Mouse (Mus musculus) CD4-positive, CD25-positive, alpha-beta regulatory T cell, adult 2 months (primary cell): Measurements from ENCODE around the gene Maats1.

ENCODE experiments used
- DNase-seq: peaks from one replicate; pipeline ENCODE4 v3.0.0-alpha.2; 2012; ENCODE audit warnings: low read depth, low spot score

Maats1 gene

DNA sequence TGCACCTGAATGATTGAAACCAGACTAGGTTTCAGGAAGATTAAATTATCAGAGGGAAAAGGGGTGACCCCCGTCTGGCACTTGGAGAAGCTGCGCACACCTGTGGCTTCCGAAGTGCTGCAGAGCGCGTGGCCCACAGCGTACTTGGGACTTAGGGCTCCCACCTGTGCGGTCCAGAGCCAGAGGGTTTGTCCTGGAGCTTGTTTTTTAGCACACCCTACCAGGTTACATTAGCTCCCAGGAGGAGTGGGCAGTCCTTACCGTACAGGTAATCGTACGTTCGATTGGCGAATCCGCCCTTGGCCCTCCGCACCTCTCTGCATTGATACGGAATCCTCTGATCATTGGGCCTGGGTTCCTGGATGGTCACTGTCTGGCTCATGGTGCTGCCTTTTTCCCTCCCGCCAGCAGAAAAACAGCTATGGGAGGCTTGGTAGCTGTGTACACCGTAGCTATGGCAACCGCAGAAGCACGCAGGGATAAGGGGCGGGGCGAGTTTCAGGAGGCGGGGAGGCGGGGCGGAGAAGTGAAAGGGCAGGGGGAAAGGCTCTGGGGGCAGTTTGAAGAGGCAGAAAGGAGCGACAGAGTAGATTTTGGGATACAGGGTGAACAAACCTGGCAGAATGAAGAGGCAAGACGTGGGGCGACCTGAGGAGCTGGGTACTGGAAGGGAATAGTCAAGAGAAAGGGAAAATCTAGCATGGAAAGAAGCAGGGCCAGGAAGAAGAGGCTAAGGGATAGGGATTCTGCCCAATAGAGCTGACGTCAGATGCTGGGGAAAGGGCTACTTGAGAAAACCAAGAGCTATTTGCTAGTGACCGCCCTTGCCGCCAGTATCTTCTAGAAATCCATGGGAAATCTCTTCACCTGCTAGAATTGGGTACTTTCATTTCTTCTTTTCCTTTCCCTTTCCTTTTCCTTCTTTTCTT is at the start of gene Maats1:
Gene Maats1 (minus strand): TSS at position 748 of the 929 bp plus-strand sequence.
- peak; percentile 73 for DNase-seq

DNA sequence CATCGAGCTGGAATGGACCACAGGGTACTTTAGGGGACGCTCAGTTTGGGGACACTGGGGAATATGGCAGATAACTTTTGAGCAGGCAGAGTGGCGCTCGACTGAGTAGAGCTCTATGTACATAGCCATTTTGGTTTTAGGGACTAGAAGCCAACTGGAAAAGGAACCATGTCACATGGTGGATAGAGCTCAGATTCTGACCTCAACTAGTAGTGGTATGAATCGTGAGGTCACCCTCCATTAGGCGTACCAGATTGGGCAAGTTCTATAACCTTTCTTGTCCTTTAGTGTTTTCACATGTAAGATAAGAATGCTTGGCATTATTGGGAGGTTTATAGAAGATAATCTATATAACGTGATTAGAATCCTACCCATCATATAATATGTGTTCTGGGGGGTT is 48.4 kb upstream of the Maats1 start:
- no peak for DNase-seq

DNA sequence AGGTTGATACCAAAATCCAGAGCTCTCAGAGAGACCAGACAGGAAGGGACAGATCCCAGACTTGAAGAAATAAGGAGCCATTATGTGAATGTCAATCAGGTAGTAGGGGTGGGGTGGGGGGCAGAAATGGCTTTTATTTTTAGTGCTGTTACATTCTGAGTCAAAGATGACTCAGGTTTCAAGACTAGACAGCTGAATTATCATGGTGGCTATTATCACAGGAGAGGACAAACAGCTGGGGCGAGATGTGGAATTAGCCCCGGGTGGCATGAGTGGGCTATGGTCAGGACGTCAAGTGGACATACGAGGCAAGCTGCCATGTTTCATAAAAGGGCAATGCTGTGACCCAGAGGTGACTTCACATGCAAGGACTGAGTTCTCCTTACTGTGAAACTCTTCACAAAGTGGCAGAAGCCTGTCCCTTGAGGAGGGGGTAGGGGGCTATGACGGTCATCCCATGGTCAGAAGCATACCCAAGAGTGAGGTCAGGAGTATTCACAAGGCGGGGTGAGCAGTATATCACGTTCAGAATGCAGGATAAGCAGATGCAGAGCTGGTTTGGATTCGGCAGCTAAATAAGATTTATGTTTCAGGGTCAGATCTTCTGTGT is 47.4 kb upstream of the Maats1 start:
- no peak for DNase-seq

DNA sequence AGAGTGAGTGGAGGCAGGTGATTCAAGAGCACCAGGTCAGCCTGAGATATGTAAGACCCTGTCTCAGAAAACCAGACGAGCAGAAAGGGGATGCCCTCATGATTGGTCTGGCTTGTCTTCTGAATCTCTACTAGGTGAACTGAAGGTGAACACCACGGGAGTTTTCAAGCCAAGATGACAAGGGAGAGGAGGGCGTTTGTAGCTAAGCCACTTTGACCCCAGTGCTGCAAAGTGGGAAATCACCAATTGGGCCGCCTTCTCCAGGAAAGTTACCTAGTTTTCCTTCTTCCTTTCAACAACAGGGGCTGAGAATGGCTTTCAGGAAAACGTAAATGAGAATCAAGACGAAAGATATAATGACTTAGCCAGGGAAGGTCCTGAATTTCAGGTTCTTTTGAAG is 46.8 kb upstream of the Maats1 start:
- DNase-seq = no peak

DNA sequence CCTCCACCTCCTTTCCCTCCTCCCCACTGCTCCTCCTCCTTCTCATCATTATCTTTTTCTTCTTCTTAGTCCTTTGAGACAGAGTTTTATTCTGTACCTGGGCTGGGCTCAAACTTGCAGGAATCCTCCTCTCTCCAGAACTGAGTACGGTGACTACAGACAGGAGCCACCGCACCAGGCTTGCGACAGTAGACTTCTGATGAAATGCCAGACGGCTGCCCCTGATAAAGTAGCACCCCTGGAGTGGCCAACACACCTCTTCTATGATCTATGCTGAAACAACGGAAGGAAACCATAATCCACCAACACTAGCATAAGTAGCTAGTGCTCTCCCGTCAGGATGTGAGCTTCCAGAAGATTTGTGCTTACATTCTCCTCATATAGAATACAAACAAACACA is 45.4 kb upstream of the Maats1 start:
- no peak for DNase-seq

DNA sequence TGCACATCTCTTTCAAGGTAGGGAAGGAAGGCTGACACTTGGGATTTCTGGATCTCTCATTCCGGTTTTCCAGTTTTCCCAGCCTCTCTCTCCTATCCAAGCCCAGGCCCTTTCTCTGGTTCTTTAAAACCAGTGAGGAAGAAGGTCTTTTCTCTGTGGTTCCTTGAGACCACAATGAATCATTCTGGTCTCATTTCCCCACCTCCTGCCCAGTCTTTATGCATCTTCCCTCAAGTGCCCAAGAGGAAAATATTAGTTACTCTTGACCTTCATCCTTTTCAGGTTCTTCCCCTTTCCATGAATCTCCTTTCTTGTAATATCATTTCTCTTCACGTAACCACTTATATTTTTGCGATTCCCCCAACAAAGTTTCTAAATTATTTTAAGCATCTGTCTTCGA is 43.8 kb upstream of the Maats1 start:
- no peak for DNase-seq

DNA sequence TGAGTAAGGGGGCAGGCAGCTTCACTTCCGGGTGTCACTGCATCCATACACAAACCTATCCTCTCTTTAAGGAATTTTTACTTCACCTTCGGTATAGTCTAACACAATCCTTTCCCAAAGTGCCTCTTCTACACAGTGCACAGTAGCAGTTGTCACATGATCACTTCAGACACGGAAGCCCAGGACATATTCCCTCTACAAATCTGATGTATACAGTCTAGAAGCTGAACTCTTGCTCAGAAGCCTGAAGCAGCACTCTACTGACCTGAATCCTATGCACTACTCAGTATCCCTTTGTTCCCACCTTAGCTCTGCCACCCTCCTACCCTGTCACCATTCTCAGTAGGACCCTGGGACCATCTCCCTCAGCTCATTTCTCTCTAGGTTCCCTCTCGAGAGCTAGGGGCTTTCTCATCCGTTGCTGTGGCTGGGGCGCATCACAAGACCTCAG is 43.3 kb upstream of the Maats1 start:
- DNase-seq = no peak

DNA sequence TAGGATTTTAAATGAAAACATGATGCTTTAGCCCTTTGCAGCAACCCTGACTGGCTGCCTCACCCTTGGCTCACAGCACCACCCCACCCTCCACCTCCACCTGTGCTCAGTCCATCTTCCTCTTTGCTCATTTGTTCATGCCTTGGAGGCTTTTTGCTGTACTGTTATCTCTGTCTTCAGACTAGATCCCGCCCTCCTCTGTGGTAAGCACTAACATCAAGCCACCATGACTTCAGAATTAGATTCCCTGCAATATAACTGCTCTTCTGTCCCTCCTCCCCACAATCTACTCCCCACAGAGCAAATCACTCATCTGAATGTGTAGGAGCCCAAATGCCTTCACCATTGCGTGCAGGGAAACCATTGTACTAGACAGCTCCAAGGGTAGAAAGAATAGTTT is 41.7 kb upstream of the Maats1 start:
- DNase-seq = no peak

DNA sequence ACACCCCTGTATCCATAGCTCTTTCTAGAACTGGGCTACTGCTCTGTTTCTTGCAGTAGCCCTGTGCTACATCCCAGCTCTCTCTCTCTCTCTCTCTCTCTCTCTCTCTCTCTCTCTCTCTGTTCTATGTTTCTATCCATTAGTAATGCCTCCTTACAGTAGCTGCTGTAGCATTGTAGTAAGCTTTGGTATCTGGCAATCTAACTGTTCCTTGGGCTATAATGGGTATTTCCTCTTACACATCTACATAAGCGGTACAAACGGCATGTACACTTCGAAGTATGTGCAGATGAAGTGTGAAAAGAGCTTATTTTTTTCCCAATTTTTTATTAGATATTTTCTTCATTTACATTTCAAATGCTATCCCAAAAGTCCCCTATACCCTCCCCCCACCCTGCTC is 38.0 kb upstream of the Maats1 start:
- no peak for DNase-seq

DNA sequence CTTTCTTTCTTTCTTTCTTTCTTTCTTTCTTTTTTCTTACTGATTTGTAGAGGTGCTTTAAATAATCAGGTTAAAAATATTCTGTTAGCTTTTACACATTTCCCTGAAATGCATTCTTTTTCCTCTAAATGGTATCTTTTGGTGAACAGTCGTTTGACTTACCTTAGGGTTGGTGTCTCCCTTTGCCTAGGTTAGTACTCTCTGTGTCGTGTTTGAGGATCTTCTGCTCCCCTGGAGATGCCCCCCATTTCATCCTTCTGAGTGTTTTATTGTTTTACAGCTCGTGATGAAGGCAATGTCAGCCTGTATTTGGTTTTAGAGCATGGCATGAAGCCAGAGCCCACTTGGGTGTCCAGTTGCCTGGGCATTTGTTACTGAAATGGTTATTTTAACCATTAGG is 37.5 kb upstream of the Maats1 start:
- no peak for DNase-seq

DNA sequence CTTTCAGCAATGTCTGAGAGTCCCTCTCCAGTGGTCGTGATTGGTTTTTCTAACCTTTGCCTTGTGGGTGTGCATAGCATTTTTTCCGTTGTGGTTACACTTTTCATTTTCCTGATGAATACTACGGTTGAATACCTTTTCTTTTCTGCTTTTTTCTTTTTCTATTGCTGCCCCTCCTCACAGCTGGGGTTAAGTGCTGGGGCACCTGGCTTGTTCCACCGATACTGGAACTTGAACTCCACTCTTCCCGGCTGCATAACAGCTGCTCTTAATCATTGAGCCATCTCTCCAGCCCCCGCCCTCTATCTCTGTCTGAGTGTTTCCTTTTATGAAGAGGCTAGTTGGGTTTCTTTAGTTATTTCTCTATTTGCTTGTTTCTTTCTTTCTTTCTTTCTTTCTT is 37.1 kb upstream of the Maats1 start:
- no peak for DNase-seq

DNA sequence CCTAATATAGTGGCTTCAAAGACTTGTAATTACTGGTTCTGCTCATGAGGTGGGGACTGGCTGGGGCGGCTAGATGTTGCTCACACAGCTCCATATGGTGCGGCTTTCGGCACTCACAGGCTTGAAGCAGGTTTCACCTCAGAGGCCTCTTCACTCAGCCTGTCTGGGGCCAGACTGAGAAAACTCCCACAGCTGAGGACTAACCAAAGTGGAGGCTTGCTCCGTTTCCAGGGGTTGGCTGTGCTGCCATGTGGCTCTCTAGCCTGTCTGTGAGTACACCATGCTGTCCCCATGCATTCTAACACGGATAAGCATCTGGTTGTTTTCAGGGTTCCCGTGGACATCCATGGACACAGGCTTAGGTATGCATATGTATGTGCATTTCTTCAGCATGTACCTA is 36.6 kb upstream of the Maats1 start:
- no peak for DNase-seq

DNA sequence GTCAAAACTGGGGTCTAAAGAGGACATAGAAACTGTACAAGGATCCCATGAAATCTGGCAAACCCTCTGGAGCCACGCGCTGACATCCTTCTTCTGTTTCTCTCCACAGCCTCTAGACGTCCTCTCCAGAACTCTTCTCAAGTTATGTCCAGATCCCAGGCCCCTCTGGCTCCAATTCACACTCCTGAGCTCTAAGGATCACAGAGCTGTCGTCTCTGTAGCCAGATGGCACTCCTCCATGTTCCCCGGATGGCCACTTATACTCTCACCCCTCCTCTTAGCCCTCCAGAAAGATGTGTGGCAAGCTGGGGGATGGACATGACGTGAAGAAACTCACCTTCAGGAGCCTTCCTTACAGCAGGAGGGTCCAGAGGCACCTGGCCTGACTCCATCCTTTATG is 35.6 kb upstream of the Maats1 start:
- DNase-seq = no peak

DNA sequence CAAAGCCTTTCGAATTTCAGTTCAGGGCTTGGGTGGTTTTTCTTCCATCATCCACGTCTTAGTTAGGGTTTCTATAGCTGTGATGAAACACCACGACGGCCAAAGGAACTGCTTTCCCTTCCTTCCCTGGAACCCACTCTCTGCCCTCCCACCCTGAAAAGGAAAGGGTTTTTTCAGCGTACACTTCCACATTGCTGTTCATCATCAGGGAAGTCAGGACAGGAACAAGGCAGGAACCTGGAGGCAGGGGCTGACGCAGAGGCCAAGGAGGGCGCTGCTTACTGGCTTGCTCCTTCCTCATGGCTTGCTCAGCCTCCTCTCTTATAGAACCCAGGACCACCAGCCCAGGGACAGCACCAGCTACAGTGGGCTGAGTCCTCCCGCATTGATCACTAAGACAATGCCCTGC is 34.9 kb upstream of the Maats1 start:
- DNase-seq = no peak

DNA sequence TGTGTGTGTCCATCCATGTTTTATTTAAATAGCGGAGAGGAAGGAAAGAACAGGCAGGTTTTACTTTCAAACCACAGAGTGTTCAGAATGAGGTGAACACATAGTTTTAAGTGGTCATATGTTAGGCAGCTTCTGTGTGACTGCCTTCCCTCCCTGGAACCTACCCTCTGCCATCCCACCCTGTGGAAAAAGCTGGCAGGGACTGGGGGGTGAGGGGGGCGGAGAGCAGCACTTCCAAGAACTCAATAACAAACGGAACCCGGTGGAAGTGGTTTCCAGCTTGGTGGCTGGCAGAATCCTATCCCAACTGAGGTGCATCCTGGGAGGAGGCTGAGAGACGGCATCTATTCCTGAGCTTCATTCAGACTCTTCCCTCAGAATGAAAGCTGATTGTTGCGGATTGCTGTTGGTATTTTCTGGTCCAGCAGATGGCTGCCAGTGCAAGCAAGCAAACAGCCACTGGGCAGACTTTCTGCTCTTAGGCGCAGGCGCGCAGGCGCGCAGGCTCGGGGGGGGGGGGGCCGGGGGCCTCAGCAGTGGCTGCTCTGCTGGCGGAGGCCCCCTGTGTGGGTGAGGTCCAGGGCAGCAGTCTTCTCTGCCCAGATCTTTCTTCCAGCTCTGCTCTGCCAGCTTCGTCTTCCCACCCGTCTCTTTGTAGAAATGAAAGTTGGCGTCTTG is 34.4 kb upstream of the Maats1 start:
- peak; percentile 74 for DNase-seq

DNA sequence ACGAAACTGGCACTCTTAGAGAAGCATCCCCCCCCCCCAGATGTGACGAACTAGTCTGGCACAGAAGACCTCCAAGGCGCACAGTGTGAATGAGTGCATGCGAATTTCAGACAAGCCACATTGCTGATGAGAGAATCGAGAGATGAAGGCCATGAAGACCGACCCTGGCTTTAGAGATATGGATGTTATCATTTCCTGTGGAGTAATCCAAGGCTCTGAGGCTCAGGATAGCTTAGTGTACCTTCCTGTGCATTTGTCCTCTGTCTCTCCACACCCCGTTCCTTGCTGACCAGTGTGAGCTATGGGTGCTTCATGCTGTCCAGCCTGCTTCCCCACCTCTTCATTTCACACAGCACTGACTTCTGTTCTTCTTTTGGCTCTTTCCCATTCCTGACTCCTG is 33.2 kb upstream of the Maats1 start:
- DNase-seq = no peak

DNA sequence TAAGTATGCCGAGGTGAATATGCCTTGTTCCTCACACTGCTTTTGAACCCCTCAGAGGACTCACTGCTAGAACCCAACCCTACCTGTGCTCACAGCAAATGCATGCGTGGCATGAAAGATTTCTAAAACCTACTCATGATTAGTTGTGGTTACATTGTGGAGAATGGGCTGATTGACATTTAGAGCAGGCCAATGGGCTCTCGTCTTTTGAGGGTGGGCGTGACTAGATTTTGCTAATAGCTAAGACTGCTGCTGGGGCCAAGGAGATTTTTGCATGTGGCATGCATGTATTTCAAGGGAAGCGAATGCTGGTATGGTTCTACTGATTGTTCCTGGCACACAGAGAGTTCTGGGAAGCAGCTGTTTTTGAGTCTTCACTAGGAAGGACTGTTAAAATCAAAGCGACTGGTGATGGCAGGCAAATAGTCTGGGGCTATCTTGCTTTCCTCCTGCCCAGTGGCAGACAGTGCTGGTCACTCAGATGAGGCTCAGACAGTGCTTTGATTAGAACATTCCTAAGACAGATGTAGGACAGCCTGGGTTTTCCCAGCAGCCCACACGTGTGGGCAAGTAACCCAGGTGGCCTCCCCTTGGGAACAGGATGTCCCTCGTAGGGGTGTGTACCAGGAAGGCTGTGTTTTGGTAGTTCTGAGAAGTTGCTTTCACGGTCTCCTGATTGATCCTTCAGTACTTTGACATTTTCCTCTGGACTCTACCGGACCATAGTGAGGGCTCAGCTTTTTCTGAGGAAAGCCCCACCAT is 32.6 kb upstream of the Maats1 start:
- DNase-seq = peak; percentile 62

DNA sequence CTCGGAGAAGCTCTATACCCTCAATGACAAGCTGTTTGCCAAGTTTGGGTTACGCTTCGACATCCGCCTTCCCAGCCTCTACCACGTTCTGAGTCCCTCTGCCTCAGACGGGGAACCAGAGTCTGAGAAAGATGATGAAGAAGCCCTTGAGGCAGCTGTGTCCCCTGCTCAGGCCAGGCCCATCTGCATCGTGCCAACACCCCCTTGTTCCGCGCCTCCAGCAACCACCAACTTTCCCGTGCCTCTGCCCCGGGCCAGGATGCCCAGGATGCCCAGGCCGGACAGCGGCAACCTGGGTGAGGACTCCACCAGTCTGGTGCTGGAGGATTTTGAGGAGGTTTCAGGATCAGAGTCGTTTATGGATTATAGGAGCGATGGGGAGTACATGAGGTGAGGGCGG is 32.0 kb upstream of the Maats1 start:
- DNase-seq = no peak

DNA sequence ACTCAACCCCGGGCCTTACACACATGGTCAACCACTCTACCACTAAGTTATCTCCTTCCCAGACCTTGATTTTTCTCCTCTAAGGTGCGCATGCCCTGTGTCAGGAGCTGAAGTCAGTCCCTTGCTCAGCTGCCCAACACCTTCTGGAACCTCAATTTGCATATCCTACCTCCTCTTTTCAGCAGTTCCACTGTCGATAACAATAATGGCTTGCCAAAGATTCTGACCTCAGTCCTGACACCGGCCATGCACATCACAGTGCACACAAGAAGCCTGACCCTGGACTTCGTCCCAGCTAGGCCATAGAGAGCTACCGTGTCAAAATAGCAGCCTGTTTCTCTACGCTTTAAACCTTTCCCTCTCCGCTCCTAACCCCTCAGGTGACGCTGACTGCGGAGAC is 31.5 kb upstream of the Maats1 start:
- no peak for DNase-seq

DNA sequence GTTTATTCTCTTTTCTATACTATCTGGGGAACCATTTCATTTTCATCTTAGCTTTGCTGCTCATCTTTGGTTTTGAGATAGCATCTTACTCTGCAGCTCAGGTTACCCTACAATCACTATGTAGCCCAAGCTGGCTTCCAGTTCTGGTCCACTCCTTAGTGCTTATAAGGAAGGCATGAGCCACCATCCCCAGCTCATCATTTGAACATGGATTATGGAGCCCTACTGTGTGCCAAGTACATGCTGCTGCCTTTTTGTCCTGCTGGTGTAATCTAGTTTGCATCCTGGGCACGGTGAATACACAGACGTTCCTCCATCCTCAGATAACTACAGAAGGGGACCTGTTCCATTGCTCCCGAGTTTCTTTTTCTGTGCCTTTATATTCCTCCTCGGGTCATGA is 30.9 kb upstream of the Maats1 start:
- DNase-seq = no peak

DNA sequence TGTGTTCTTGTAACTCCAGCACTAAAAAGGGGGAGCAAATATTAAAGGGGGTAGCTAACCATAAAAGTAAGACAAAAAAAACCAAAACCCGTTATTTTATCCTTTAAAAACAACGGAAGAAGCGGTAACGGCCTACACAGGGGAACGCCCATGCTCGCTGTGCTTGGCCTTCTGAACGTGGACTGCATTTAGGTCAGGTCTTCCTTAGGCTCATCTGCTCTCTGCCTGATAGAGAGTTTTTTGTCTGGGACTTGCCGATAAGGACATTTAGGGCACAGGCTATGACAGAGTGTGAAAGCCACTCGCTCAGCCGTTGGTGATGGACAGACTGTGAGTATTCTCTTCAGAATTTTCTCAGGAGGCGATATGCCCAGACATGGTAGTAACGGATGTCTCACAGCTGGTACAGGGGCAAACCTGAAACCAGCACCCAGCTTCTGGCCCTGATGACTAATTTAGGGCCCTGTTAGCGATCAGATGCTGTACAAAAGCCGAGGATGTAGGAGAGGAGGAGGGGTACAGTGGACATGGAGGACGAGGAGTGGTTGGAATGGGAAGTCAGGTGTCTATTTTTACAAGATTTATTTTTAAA is 29.9 kb upstream of the Maats1 start:
- no peak for DNase-seq
